Mouse (Mus musculus) intestine, embryonic 16.5 days (tissue): ENCODE measurements around the gene Lhfpl5. TPM values are rescaled to one million over a fixed set of nuclear protein-coding genes. Genes with fewer than 3 reads are reported as not detected.

ENCODE experiments used
- microRNA-seq: library from miRNA; unstranded; fragments of <30 nt; microRNA quantifications from one replicate; pipeline ENCODE4, GENCODE M21; 2016
- polyA plus RNA-seq: library from polyadenylated mRNA; unstranded; fragments of >200 nt; fragmentation: Nextera tagmentation; extraction: Ambion mirVana; gene quantifications from 2 replicates; pipeline ENCODE4 v1.2.1, GENCODE M21; 2015

The Lhfpl5 gene
- polyA plus RNA-seq, 1 experiment from 2014 or later: 0.92 TPM

Small RNAs within 50 kb of the gene (microRNA-seq; reads per million reads assigned to microRNA genes)
- gene Gm25195: not detected
- 1.8 reads per million for gene Mir6969

Other genes starting within 250 kb of the Lhfpl5 start
- 591 and 604 TPM in 2 replicates for gene Rpl10a, start 247.2 kb upstream of the Lhfpl5 start, polyA plus RNA-seq
- 8.5 and 9.3 TPM in 2 replicates for gene Tead3, start 224.8 kb upstream of the Lhfpl5 start, polyA plus RNA-seq
- gene Tulp1, start 210.4 kb upstream of the Lhfpl5 start, polyA plus RNA-seq: 3.0 and 3.6 TPM in 2 replicates
- 22.0 and 27.3 TPM in 2 replicates for gene Fkbp5, start 58.1 kb upstream of the Lhfpl5 start, polyA plus RNA-seq
- gene Armc12, start 44.8 kb upstream of the Lhfpl5 start, polyA plus RNA-seq: not detected in 2 replicates
- gene Clpsl2, start 26.2 kb upstream of the Lhfpl5 start, polyA plus RNA-seq: not detected in 2 replicates
- gene Clps, start 14.9 kb upstream of the Lhfpl5 start, polyA plus RNA-seq: 1,810 and 2,508 TPM in 2 replicates
- gene Srpk1, start 47.1 kb downstream of the Lhfpl5 start, polyA plus RNA-seq: 72.0 and 83.2 TPM in 2 replicates
- gene Slc26a8, start 114.6 kb downstream of the Lhfpl5 start, polyA plus RNA-seq: 0.17 and 0.28 TPM in 2 replicates
- 34.5 and 37.5 TPM in 2 replicates for gene Mapk14, start 115.7 kb downstream of the Lhfpl5 start, polyA plus RNA-seq
- 2.1 TPM in 2 replicates for gene AC170998.1, start 150.4 kb downstream of the Lhfpl5 start, polyA plus RNA-seq
- gene Mapk13, start 193.7 kb downstream of the Lhfpl5 start, polyA plus RNA-seq: 259 and 260 TPM in 2 replicates
- gene Brpf3, start 225.4 kb downstream of the Lhfpl5 start, polyA plus RNA-seq: 16.6 and 21.4 TPM in 2 replicates